Mouse (Mus musculus) heart, adult 10 weeks (tissue): ENCODE measurements around the gene Cryl1. TPM values are rescaled to one million over a fixed set of nuclear protein-coding genes. Genes with fewer than 3 reads are reported as not detected.

Experiments used
- polyA plus RNA-seq: library from polyadenylated mRNA; stranded (reverse); fragments of 350-450 nt; fragmentation: Illumina TruSeq; extraction: RNeasy Lipid Tissue Mini Kit (QIAGEN cat#74804); gene quantifications from one replicate; pipeline ENCODE4 v1.2.3, GENCODE M21; 2014; ENCODE audit warnings: low read depth, low replicate concordance

Gene Cryl1
- polyA plus RNA-seq, result 7.4 TPM

DNA sequence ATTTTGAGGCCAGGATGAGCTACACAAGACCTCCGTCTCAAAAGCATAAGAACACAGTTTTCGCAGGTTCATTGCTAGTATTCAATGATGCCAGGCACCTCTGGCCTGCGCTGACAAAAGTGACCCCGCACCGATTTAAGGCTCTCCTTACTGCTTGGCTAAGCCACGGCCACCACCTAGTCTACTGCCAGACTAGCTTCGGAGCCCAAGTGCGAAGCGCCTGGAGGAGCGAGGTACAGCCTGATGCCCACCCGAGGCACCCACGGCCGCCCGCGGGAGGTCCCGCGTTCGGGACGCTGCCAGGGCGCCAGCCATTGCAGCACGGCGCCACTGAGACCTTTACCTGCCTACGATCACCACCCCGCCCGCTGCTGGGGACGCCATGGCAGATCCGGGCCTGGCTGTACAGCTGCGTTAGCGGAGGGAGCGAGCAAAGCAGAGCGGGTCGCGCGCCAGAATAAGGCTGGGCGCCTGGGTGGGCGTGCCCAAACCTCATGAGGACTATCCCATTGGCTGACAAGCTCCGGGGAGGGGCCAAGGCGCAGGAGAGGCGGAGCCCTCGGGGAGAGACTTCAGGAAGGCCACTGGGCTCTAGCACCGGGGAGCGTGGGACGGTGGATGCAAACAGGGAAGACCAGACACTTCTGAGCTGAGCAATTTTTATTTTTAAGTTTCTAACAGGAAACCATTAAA, at the start of gene Cryl1:
Gene Cryl1, minus strand, starts transcription at position 465 of the 693 bp plus-strand sequence.

DNA sequence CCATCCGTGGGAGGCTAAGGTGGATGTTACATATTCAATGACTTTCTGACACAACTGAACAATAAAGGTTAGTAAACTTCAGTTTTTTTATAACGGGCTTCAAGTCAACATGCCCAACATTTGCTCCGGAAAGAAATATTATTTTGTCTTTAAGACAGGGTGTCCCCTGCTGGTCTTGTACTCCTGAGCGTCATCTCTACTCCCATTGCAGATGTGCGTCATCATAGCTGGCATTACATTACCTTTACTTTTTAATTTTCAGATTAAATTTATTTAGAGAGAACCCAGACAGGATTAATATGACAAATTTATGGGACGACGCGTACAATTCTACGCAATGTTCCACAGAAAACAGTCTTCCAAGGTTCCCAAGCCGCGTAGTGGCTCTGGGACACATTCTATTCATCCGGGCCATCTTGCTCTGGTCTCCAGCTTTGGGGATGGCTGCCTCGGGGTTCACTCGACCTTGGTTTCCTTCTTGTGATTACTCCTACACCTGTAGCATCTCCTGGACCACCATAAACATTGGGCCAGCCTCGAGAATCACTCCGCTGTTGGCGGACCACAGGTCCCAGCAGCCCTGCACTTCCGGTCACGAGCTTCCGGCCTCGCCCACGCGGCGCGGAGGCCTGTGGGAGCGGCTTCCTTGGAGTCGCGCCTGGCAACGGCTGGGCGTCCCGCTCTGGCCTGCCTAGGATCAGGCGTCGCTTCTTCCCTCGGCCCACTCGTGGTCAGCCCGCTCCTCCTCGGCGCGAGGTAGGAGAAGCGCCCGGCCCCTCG, 25.3 kb upstream of the Cryl1 start, which contains the start of gene Ift88:
Gene Ift88, plus strand, starts transcription at position 631 of the 780 bp plus-strand sequence.

Other genes with a start within 250 kb of the Cryl1 start
- gene Ift88, start 25.5 kb upstream of the Cryl1 start, polyA plus RNA-seq, result 6.2 TPM
- gene Il17d, start 126.2 kb upstream of the Cryl1 start, polyA plus RNA-seq, result 4.5 TPM
- 51.0 TPM for gene Eef1akmt1, start 173.1 kb upstream of the Cryl1 start, polyA plus RNA-seq